Mouse (Mus musculus) liver, adult 2 months (tissue): Measurements from ENCODE around the gene Ppif. TPM values are rescaled to one million over a fixed set of nuclear protein-coding genes. Genes with fewer than 3 reads are reported as not detected.
A peak's percentile ranks its signal among the peaks of the same experiment; 100 is the strongest.

Experiments
- DNase-seq: peaks from one replicate; pipeline ENCODE4 v3.0.0-alpha.2; 2011; ENCODE audit warnings: low read depth, low spot score; ENCODE audit errors: extremely low read depth
- H3K27ac ChIP-seq: fragments of 200-500 bp; replicated peaks from 2 replicates; pipeline ENCODE4 v1.5.1; 2012; ENCODE audit warnings: low read depth, mild to moderate bottlenecking, control low read depth, inconsistent platforms, low read length; ENCODE audit not compliant: insufficient read depth
- H3K27me3 ChIP-seq: fragments of 200-500 bp; 2 replicates; pipeline ENCODE4 v1.6.1; 2012; ENCODE audit warnings: mild to moderate bottlenecking, moderate library complexity, low read length, inconsistent platforms; ENCODE audit not compliant: control insufficient read depth, insufficient read depth
- H3K36me3 ChIP-seq: fragments of 200-500 bp; 2 replicates; pipeline ENCODE4 v1.6.1; 2012; ENCODE audit warnings: low read length, inconsistent platforms; ENCODE audit not compliant: control insufficient read depth, insufficient read depth
- H3K4me1 ChIP-seq: fragments of 200-500 bp; 2 replicates; pipeline ENCODE4 v1.6.1; 2011; ENCODE audit warnings: low read length; ENCODE audit not compliant: control insufficient read depth, insufficient read depth
- H3K4me3 ChIP-seq: fragments of 200-500 bp; 2 replicates; pipeline ENCODE4 v1.5.1; 2011; ENCODE audit warnings: low read depth, mild to moderate bottlenecking, control low read depth, low read length, moderate library complexity; ENCODE audit not compliant: insufficient read depth
- H3K79me2 ChIP-seq: fragments of 200-500 bp; 2 replicates; pipeline ENCODE4 v1.6.1; 2012; ENCODE audit warnings: inconsistent platforms, mild to moderate bottlenecking, low read length, moderate library complexity; ENCODE audit not compliant: control insufficient read depth, insufficient read depth
- H3K9ac ChIP-seq: fragments of 200-500 bp; 2 replicates; pipeline ENCODE4 v1.6.1; 2012; ENCODE audit warnings: low read depth, mild to moderate bottlenecking, control low read depth, inconsistent platforms, low read length
- CTCF ChIP-seq: fragments of 200-500 bp; IDR thresholded peaks from 2 replicates; pipeline ENCODE4 v1.5.1; 2011; ENCODE audit warnings: low read depth, low read length, control low read depth
- POLR2A ChIP-seq: fragments of 200-500 bp; IDR thresholded peaks from 2 replicates; pipeline ENCODE4 v1.6.1; 2011; ENCODE audit warnings: low read length, control low read depth; ENCODE audit not compliant: insufficient read depth; ENCODE audit errors: extremely low read depth
- WGBS: fragments of 180-500 bp; shearing (Covaris S2); methylation state at CpG from one replicate; pipeline ENCODE4 v1.1.7; 2018; 5-methylcytosine and 5-hydroxymethylcytosine counted together
- polyA plus RNA-seq: library from polyadenylated mRNA; depleted of rRNA; stranded (reverse); fragments of >200 nt; gene quantifications from 2 replicates; pipeline ENCODE4 v1.2.3, GENCODE M21; 2012
- total RNA-seq: library from RNA; depleted of rRNA; stranded (reverse); fragments of >200 nt; gene quantifications from 2 replicates; pipeline ENCODE4 v1.2.3, GENCODE M21; 2014

The Ppif gene
- total and polyA plus RNA-seq, 2 experiments = 19.4 to 80.6 TPM

- Histone ChIP-seq H3K27me3 (no peaks in the 10 kb centered on the region), H3K4me1 (no peaks in the 10 kb centered on the region), H3K79me2 (no peaks in the 10 kb centered on the region), H3K27ac (no peak overlapping the region), H3K36me3 (no peaks in the 10 kb centered on the region), H3K9ac (no peak overlapping the region), H3K4me3 (no peak overlapping the region)
- peak; percentile 82 for DNase-seq
- WGBS = 74% methylated on average over 10 of the region's 10 CpGs
- no peak for TF ChIP-seq CTCF
- no peak for TF ChIP-seq POLR2A
These were observed 6.7 kb upstream of the Ppif start for GRCm38 (mm10) chr14:25686983-25687901.

- peaks cover 16% of the 10 kb centered on the region for H3K4me1 ChIP-seq
- TF ChIP-seq CTCF = no peak
- TF ChIP-seq POLR2A = no peak
These were observed 575 bp upstream of the Ppif start for GRCm38 (mm10) chr14:25693271-25693887.

GRCm38 (mm10) chr14:25694569-25694897, 579 bp downstream of the Ppif start:
- WGBS = 0% methylated on average over 10 of the region's 10 CpGs

More at GRCm38 (mm10) chr14:25693271-25693887, 575 bp upstream of the Ppif start:
- peak overlapping the region; percentile 60 for H3K27ac ChIP-seq
- 0 out of 2 replicates have a peak, but pooled peaks cover 6% of the 10 kb centered on the region for H3K79me2 ChIP-seq
- peak; percentile 89 for DNase-seq
- no peak overlapping the region for H3K9ac ChIP-seq
- peak overlapping the region; percentile 2; the same call in 1 of the 2 replicates for H3K4me3 ChIP-seq
- H3K36me3 ChIP-seq = no peaks in the 10 kb centered on the region
- WGBS = 36% methylated on average over 6 of the region's 6 CpGs
- no peaks in the 10 kb centered on the region for H3K27me3 ChIP-seq

GRCm38 (mm10) chr14:25695059-25695458, 1.1 kb downstream of the Ppif start:
- H3K27me3 ChIP-seq = no peaks in the 10 kb centered on the region
- H3K4me1 ChIP-seq = peaks cover 16% of the 10 kb centered on the region
- no peak overlapping the region for H3K27ac ChIP-seq
- peaks cover 3% of the 10 kb centered on the region; the same call in 1 of the 2 replicates for H3K36me3 ChIP-seq
- WGBS = 54% methylated on average over 6 of the region's 6 CpGs
- DNase-seq = no peak
- no peak overlapping the region for H3K4me3 ChIP-seq
- TF ChIP-seq CTCF (no peak), POLR2A (no peak)
- 0 out of 2 replicates have a peak, but pooled peaks cover 6% of the 10 kb centered on the region for H3K79me2 ChIP-seq
- H3K9ac ChIP-seq = peak overlapping the region; percentile 81

More at GRCm38 (mm10) chr14:25694569-25694897, 579 bp downstream of the Ppif start:
- no peak for TF ChIP-seq POLR2A
- TF ChIP-seq CTCF = no peak
- peak; percentile 62 for DNase-seq
- H3K27ac ChIP-seq = peak overlapping the region; percentile 74
- H3K79me2 ChIP-seq = 0 out of 2 replicates have a peak, but pooled peaks cover 6% of the 10 kb centered on the region
- H3K36me3 ChIP-seq = peaks cover 3% of the 10 kb centered on the region; the same call in 1 of the 2 replicates
- H3K4me3 ChIP-seq = peak overlapping the region; percentile 81
- H3K4me1 ChIP-seq = peaks cover 16% of the 10 kb centered on the region
- H3K27me3 ChIP-seq = no peaks in the 10 kb centered on the region
- H3K9ac ChIP-seq = peak overlapping the region; percentile 81

- Histone ChIP-seq H3K27ac (no peak overlapping the region), H3K79me2 (0 out of 2 replicates have a peak, but pooled peaks cover 6% of the 10 kb centered on the region), H3K36me3 (peaks cover 3% of the 10 kb centered on the region; the same call in 1 of the 2 replicates), H3K9ac (no peak overlapping the region), H3K4me1 (peaks cover 16% of the 10 kb centered on the region), H3K4me3 (no peak overlapping the region), H3K27me3 (no peaks in the 10 kb centered on the region)
- DNase-seq = no peak
- TF ChIP-seq CTCF (no peak), POLR2A (no peak)
- 79% methylated on average over 2 of the region's 2 CpGs for WGBS
These were observed 2.4 kb downstream of the Ppif start for GRCm38 (mm10) chr14:25696356-25696755.
